Mouse (Mus musculus): ENCODE data around the gene Zbtb21.
A peak's percentile ranks its signal among the peaks of the same experiment; 100 is the strongest.
"Not testable (repeated sequence)": the region's sequence is repeated elsewhere in the genome, so short reads cannot be mapped to it uniquely, and the experiment has no call there.

Zbtb21 gene

GRCm38 (mm10) chr16:97962151-97962948 lies at the start of gene Zbtb21, which contains the start of gene C2cd2:
TSS of gene Zbtb21 (minus strand) at chr16:97962622.
TSS of gene C2cd2 (minus strand) at chr16:97962598.
- peak; percentile 92 to 95 for DNase-seq (ENCODE audit: low spot score in 2 of 2)

GRCm38 (mm10) chr16:97997383-97997731 lies 34.9 kb upstream of the Zbtb21 start:
- not testable (repeated sequence) for DNase-seq (ENCODE audit: low spot score in 2 of 2)

DNA sequence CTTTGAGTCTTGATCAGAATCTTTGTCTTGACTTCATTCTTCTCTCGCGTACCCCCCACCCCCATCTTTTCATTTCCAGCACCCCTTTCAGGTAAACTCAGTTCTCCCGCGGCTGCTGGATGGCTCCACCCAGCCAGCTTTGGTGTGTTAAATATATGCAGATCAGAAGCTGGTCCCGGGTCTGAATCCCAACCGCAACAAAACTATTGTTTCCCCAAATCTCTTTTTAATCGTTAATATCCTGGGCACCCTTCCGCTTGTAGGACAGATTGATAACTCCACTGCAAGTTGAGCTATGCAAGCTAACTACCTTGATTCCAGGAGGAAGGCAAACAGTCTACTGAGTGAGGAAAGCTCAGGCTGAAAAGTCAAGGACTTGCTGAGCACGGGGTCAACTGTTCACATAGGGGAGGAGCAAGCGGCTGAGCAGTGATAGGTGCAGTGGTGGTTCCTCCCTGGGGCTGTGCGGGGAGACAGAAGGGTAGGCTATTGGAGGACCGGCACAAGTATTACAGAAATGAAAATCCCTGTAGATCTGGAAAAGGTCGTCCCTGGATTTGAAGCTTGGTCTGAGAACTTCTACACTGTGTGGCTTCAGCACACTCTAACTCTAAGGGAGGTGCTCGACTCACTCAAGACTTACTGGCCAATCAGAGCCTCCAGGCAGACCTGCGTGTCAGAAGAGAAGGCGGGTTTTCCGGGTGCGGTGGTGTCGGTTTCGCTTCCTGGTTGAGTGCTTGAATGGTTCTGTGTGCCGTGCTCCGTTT lies 34.4 kb upstream of the Zbtb21 start, which contains the start of gene B230307C23Rik:
TSS of gene B230307C23Rik (plus strand) at position 700 of the 767 bp plus-strand sequence.
- peak; percentile 74 to 85 for DNase-seq (ENCODE audit: low spot score in 2 of 2)

DNA sequence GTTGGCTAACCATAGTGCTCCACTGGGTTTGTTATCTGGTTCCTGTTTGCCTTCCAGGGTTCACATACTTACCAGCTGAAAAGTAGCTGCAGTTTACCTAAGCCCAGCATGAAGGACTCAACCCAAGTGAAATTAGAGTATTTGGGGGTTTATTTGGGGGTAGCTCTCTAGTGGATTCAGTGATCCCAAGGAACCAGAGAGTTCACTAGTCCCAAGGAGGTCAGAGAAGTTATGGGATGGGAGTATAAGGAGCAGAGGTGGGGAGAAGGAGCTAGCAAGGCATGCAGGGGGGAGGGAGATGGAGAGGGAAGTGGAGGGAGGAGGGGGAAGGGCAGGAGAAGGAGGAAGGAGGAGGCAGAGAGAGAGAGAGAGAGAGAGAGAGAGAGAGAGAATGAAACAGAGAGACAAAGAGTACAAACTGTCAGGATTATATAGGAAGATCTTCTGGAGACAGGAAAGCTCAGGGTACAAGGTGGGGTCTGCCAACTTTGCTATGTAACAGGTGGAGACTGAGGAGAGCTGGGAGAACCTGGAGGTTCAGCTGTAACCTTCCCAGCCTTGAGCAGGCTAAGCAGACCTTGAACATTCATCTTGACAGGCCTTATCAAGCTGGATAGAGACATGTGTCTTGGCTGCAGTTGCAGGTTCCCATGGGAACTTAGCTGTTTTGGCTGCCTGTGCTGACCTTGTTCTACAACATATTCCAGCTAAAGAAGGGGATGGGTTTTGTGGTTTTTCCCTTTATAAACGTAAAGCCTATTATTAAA lies 33.6 kb upstream of the Zbtb21 start:
- DNase-seq (ENCODE audit: low spot score in 2 of 2) = no peak

- not testable (repeated sequence) for DNase-seq (ENCODE audit: low spot score in 2 of 2)
These were observed 30.1 kb upstream of the Zbtb21 start for GRCm38 (mm10) chr16:97992477-97992876.

DNA sequence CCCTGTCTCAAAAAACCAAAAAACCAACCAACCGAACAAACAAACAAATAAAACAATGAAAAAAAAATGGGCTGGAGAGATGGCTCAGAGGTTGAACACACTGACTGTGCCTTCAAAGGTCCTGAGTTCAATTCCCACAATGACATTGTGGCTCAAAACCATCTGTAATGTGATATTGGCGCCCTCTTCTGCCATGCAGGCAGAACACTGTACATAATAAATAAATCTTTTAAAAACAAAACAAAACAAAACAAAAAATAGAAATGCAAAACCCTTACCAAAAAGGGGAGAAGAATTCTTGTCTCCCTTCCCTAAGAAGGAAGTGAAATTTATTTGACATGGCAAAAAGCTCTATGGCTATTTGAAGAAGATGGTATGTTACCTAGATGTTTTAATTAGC lies 29.1 kb upstream of the Zbtb21 start:
- no peak for DNase-seq (ENCODE audit: low spot score in 2 of 2)

GRCm38 (mm10) chr16:97984589-97984988 lies 22.2 kb upstream of the Zbtb21 start:
- no peak for DNase-seq (ENCODE audit: low spot score in 2 of 2)

GRCm38 (mm10) chr16:97981362-97981761 lies 18.9 kb upstream of the Zbtb21 start:
- no peak for DNase-seq (ENCODE audit: low spot score in 2 of 2)

DNA sequence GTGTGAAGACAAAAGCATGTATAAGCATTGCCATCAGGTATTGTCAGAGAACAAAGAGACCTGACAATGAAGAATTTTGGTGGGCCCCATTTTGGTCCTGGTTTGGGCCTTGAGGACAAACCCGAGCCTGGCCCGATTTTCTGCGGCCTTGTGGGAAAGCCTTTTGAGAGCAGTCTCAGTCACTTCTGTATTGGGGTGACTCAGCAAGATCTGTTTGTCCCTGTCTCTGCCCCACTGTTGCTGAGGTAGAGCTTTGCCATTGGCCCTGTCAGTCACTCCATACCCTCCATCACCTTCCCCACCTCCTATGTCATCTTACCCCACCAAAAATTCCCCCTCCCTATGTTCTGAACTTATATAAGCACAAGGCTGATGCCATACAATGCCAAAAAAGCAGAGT lies 15.3 kb upstream of the Zbtb21 start:
- no peak for DNase-seq (ENCODE audit: low spot score in 2 of 2)

DNA sequence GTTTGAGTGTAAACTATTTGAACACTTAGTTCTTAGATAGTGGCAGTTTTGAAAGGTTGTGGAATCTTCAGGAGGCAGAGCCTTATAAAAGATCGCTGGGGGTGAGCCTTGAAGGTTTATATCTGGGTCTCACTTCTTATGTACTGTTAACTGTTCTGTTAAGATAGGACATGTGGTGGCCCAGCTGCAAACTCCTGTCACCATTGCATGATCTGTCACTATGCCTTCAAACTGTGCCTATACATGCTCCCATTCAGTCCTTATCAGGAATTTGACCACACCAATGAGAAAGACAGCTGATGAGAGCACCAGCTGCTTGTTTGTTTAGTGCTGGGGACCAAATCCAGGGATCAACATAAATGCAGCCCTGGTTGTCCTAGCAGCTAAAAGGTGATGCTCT lies 14.9 kb upstream of the Zbtb21 start:
- no peak for DNase-seq (ENCODE audit: low spot score in 2 of 2)

DNA sequence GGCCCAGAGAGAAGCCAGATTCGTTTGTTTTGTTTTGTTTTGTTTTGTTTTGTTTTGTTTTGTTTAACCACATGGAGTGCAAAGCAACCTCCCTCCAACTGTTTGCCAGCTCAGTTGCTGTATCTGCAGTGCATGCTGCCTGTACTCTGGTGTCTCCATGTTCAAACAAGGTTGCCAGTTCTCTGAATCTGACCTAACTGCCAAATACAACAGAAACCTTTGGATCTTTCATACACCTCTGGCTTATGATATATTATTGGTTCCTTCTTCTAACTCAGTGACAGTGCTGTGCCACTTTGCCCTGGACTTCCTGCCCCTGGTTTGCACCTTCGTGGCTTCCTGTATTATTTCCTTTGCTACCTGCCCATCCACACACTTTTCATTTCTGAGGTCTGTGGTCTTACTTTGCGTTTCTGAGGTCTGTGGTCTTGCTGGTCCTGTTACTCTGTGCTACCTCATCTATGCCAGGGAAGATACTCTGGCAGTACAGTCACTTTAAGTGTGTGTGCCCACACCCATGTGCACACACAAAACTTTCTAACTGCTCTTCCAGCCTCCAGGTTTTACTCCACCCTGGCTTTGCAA lies 1.6 kb upstream of the Zbtb21 start:
- no peak for DNase-seq (ENCODE audit: low spot score in 2 of 2)

DNA sequence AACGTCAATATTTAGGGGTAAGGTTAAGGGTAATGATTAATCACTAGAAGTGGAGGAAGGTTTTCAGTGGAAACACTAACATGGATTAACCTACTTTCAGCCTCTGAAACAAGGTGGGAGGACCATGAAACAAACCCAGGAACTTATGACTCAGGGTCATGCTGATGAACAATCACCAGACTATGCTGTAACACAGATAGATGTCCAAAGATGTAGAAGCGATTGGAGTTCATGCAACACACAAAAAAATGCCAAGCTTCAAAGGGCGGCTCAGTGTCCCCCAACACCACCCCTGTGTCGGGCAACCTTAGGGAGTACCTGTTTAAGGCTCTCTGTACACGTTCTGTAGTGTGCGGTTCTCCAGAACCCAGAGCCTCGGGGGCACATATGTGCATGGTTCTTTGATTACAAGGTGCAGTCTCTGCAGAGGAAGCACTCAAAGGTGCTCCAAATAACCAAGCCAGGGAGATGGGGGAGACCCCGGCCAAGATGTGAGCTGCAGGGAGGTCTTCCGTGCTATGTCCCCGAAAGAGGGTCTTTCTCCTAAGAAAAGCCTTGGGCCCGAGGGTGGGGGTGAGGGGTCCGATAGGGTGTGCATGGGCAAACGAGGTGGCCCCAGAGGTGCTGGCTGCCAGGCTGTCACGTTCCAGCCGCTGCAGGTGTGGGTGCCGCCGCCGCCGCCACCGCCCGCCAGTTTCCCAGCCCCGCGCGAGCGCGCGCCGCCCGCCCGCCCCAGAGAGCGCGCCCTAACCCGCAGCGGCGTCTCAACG lies 856 bp downstream of the Zbtb21 start:
- DNase-seq (ENCODE audit: low spot score in 2 of 2) = peak in 1 of 2 experiments; percentile 10

DNA sequence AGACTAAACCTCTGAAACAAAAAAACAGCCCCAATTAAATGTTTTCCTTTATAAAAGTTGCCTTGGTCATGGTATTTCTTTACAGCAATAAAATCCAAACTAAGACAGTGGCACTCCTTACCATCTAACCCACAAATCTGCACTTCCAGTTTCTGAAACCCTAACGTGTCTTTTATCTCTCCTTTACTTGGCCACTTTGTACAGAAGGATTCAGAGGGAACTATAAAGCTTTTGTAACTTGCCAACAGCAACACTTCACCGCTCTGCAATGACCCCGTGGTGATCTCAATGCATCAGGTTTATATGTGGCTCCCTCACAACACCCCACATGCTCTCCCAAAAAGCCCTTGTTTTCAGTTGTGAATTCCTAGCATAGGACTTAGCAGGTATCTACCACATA lies 2.1 kb downstream of the Zbtb21 start:
- no peak for DNase-seq (ENCODE audit: low spot score in 2 of 2)

GRCm38 (mm10) chr16:97958401-97958973 lies 3.9 kb downstream of the Zbtb21 start:
- DNase-seq (ENCODE audit: low spot score in 2 of 2) = no peak

DNA sequence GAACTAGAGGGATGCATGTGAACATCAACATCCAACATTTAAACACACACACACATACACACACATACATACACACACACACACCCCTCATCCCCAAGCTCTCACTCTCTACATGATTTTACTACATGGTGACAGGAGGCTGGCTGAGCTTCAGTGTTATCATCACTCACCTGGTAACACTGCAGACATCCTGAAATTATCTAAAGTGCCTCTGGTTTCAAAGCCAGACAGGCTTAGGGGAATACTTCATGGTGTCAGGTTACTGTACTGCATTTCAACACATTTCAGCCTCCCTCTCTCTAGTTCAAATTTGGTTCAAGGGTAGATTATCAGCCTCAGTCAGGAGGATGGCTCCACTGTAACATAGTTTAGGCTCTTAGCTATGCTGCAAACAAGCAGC lies 4.8 kb downstream of the Zbtb21 start:
- DNase-seq (ENCODE audit: low spot score in 2 of 2) = no peak

- DNase-seq (ENCODE audit: low spot score in 2 of 2) = no peak
These were observed 6.4 kb downstream of the Zbtb21 start for GRCm38 (mm10) chr16:97956011-97956410.

DNA sequence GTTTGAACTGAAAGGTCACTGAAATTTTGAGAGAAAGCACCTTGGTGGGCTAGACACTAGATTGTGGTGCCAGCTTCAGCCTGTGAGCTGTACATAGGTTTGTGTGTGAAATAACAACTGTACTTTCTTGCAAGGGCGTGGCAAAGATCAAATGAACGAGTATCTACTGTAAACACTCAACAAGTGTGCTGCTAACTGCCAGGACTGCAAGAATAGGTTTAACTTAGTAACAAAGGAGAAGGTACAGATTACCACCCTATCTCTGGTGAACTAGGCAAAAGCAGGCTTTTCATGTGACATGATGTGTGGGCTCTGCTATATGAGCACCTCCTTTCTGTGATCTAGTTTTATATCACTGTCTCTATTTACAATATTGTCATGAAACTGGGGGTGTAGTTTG lies 9.1 kb downstream of the Zbtb21 start:
- no peak for DNase-seq (ENCODE audit: low spot score in 2 of 2)

DNA sequence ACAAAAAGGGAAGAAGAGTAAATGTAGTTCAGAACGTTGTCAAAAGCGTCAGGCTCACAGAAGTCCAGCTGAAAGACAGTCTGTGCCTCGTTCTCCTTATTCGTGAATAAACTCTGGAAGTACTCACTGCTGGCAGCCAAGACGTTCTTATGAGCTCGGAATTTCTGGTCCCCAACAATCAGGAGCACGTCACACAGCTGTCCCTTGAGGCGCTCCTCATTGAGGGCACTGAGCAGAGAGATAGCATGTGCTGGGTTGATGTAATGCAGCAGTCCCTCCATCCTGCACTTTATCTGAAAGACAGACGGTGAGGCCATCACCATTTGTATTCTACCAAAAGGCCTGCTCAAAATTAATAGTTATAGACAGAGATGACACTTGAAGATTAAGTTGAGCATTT lies 9.6 kb downstream of the Zbtb21 start:
- DNase-seq (ENCODE audit: low spot score in 2 of 2) = no peak

- DNase-seq (ENCODE audit: low spot score in 2 of 2) = no peak
These were observed 10.1 kb downstream of the Zbtb21 start for GRCm38 (mm10) chr16:97952371-97952770.

DNA sequence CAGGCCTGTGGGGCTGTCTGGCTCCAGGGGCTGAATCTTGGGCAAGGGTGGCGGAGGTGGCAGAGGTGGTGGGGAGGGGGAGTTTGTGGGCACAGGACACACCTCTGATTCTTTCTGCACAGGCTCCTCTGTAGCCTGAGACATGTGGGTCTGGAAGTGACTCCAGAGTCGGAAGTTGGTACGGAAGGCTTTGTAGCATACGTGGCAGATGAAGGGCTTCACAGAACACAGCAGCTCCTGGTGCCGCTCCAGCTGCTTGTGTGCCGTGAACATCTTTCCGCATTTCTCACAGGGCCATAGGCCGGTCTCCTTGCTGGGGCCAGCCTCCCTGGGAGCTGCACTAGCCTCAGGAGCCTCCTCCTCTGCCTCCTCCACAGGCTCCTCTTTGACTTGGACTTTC lies 12.4 kb downstream of the Zbtb21 start:
- no peak for DNase-seq (ENCODE audit: low spot score in 2 of 2)

DNA sequence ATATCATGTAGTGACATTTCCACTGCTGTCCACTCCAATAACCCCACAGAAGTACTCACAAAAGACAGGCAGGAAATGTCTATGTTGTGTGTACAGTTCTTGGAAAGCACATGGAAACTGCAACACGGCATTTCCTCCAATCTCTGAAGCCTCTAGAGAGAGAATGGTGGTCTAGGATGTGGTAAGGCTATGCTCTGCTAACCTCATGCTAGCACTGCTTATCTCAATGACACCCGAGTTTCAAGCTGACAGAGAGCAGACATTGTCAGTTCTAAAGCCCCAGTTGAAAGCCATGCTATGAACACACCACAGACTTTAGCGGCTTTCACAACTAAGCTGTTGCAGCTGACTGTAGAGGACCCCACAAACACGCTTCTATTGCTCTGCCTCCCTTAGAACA lies 13.6 kb downstream of the Zbtb21 start:
- no peak for DNase-seq (ENCODE audit: low spot score in 2 of 2)

Measured in urinary bladder, adult 18-20 months (tissue).